Mouse (Mus musculus): Measurements from ENCODE around the gene Jund. TPM values are rescaled to one million over a fixed set of nuclear protein-coding genes. Genes with fewer than 3 reads are reported as not detected.

Gene Jund
- polyA plus RNA-seq, 1 experiment from 2014 or later = 19.6 TPM

DNA sequence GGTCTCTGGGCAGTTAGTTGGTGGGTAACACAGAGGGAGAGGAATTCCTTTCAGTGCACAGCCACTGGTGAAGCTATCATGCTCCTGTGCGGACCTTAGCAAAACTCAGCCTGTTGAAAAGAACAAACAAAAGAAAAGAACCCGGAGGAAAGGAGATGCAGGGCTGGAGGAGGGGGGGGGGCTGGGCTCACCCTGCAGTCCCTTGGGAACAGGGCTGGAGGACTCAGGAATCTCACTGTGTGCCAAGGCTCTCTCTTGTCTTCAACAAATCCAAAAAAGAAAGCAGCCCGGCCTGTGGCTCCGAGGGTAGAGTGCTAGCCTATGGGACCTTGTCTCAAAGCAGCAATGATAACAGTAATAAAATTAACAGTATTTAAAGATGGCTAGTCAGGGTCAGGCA, 35.1 kb upstream of the Jund start:
- no peak for TF ChIP-seq EP300 (IDR thresholded peaks at IDR 0.05; ENCODE audit: low read depth)
- TF ChIP-seq CTCF (IDR thresholded peaks at IDR 0.05; ENCODE audit: low read depth) = no peak
- 66% methylated on average over 4 of the region's 4 CpGs for WGBS (ENCODE audit: insufficient replicate concordance)
- H3K27ac ChIP-seq (ENCODE audit: low read depth) = no peak overlapping the region
- no peaks in the 10 kb centered on the region for H3K9me3 ChIP-seq (ENCODE audit: low read length)
- no peaks in the 10 kb centered on the region for H3K36me3 ChIP-seq (replicated peaks; ENCODE audit: insufficient read depth, low read length)
- no peak for ATAC-seq
- no peaks in the 10 kb centered on the region for H3K27me3 ChIP-seq (ENCODE audit: insufficient read depth, low read length)
- H3K4me1 ChIP-seq (ENCODE audit: insufficient read depth) = peaks cover 18% of the 10 kb centered on the region
- H3K4me2 ChIP-seq (ENCODE audit: low read depth, low read length) = no peak overlapping the region
- no peak for DNase-seq
- H3K9ac ChIP-seq (replicated peaks) = no peak overlapping the region
- no peak overlapping the region for H3K4me3 ChIP-seq (ENCODE audit: low read depth, low read length)

DNA sequence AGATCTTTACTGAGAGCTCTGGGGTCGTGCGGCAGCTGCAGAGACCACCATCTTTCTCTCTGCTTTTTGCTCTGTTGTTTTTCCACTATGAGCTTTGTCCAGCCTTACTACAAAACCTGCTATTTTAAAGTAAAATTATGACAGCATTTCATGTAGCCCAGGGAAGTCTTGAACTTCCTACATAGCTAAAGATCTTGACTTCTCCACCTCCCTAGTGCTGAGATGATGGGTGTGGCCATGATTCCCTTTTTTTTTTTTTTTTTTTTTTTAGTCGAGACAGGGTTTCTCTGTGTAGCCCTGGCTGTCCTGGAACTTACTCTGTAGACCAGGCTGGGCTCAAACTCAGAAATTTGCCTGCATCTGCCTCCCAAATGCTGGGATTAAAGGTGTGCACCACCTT, 34.1 kb upstream of the Jund start:
- TF ChIP-seq EP300 (IDR thresholded peaks at IDR 0.05; ENCODE audit: low read depth) (no peak), CTCF (IDR thresholded peaks at IDR 0.05; ENCODE audit: low read depth) (no peak)

DNA sequence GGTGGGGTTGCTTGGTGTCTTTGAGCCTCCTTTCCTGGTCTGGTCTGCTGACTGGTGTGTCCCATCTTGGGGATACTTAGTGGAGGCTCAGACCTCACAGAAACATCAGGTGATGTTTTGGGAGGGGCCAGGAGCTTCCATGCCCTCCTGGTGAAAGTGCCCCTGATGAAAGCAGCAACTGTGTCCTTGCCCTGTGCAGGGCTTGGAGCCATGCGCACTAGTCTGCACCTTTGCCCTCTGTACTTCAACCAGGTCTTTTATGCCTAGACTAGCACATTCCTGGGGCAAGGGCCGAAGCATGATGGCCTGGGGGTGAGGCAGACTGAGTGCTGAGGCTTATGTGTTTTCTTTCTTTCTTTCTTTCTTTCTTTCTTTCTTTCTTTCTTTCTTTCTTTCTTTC, 33.1 kb upstream of the Jund start:
- no peak overlapping the region for H3K27ac ChIP-seq (ENCODE audit: low read depth)

More for the DNA sequence above, 34.1 kb upstream of the Jund start:
- DNase-seq = no peak
- Histone ChIP-seq H3K36me3 (replicated peaks; ENCODE audit: insufficient read depth, low read length) (no peaks in the 10 kb centered on the region), H3K4me1 (ENCODE audit: insufficient read depth) (peaks cover 15% of the 10 kb centered on the region), H3K4me3 (ENCODE audit: low read depth, low read length) (no peak overlapping the region), H3K4me2 (ENCODE audit: low read depth, low read length) (no peak overlapping the region), H3K9ac (replicated peaks) (no peak overlapping the region), H3K9me3 (ENCODE audit: low read length) (no peaks in the 10 kb centered on the region), H3K27me3 (ENCODE audit: insufficient read depth, low read length) (no peaks in the 10 kb centered on the region), H3K27ac (ENCODE audit: low read depth) (no peak overlapping the region)
- no peak for ATAC-seq
- WGBS (ENCODE audit: insufficient replicate concordance) = 63% methylated on average over 3 of the region's 3 CpGs

DNA sequence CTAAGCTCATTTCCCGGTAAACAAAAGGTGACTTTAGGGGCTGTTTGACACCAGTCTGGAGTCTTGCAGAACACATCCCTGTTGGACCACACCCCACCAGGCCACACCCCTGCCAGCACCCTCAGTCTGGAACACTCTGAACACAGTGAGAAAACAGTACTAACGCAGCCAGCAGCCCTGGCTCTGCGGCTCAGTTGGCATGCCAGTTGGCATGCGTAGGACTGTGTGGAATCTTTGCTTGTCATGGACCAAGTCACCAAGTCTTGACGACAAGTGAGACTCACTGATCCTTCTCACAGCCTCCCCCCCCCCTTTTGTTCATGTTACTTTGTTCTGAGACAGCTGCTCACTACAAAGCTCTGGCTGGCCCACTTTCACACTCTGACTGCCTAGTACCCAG, 31.7 kb upstream of the Jund start:
- DNase-seq (no peak), ATAC-seq (no peak)
- Histone ChIP-seq H3K27me3 (ENCODE audit: insufficient read depth, low read length) (no peaks in the 10 kb centered on the region), H3K9me3 (ENCODE audit: low read length) (no peaks in the 10 kb centered on the region), H3K27ac (ENCODE audit: low read depth) (no peak overlapping the region), H3K4me1 (ENCODE audit: insufficient read depth) (peaks cover 6% of the 10 kb centered on the region), H3K9ac (replicated peaks) (no peak overlapping the region), H3K4me2 (ENCODE audit: low read depth, low read length) (no peak overlapping the region), H3K36me3 (replicated peaks; ENCODE audit: insufficient read depth, low read length) (no peaks in the 10 kb centered on the region), H3K4me3 (ENCODE audit: low read depth, low read length) (no peak overlapping the region)
- 59% methylated on average over 5 of the region's 5 CpGs for WGBS (ENCODE audit: insufficient replicate concordance)
- TF ChIP-seq EP300 (IDR thresholded peaks at IDR 0.05; ENCODE audit: low read depth) (no peak), CTCF (IDR thresholded peaks at IDR 0.05; ENCODE audit: low read depth) (no peak)

More for the DNA sequence above, 33.1 kb upstream of the Jund start:
- Histone ChIP-seq H3K9me3 (ENCODE audit: low read length) (no peaks in the 10 kb centered on the region), H3K27me3 (ENCODE audit: insufficient read depth, low read length) (no peaks in the 10 kb centered on the region), H3K9ac (replicated peaks) (no peak overlapping the region), H3K4me1 (ENCODE audit: insufficient read depth) (peaks cover 6% of the 10 kb centered on the region), H3K36me3 (replicated peaks; ENCODE audit: insufficient read depth, low read length) (no peaks in the 10 kb centered on the region), H3K4me3 (ENCODE audit: low read depth, low read length) (no peak overlapping the region), H3K4me2 (ENCODE audit: low read depth, low read length) (no peak overlapping the region)
- peak; percentile 82 for ATAC-seq
- DNase-seq = no peak
- WGBS (ENCODE audit: insufficient replicate concordance) = 65% methylated on average over 2 of the region's 2 CpGs
- TF ChIP-seq CTCF (IDR thresholded peaks at IDR 0.05; ENCODE audit: low read depth) = no peak
- TF ChIP-seq EP300 (IDR thresholded peaks at IDR 0.05; ENCODE audit: low read depth) = no peak

DNA sequence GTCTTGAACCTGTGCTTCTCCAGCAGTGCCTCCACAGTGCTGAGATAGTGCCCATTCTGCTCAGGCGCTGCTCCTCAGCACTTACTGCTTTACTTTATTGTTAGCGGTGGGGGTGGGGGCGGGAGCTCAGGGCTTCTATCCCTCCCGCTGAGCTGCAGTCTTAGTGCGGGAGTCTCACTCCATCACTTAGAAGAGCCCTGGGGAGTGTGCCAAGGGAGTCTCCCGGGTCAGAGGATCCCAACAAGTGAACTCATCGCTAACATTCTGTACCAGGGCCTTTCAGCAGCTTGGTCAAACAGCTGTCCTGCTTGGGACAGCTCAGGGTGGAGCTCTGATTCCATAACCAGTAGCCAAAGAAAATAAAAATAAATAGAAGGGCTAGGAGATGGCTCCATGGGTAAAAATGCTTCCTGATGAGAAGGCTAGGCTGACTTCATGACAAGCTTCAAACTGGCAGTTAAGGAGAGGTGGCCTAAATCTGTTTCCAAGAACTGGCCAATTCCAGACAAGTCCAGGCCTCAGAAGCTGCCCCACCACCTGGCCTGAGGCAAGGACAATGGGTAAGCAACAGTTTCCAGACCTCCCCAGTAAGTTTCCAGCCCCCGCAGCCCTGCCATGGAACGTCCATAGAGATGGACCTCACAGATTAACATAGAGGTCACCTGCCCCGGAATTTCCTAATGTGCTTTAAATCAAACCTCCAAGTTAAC, 27.0 kb upstream of the Jund start:
- Histone ChIP-seq H3K4me1 (ENCODE audit: insufficient read depth) (peaks cover 23% of the 10 kb centered on the region), H3K27me3 (ENCODE audit: insufficient read depth, low read length) (no peaks in the 10 kb centered on the region), H3K4me2 (ENCODE audit: low read depth, low read length) (no peak overlapping the region), H3K9me3 (ENCODE audit: low read length) (no peaks in the 10 kb centered on the region), H3K36me3 (replicated peaks; ENCODE audit: insufficient read depth, low read length) (no peaks in the 10 kb centered on the region), H3K27ac (ENCODE audit: low read depth) (0 out of 2 replicates have a peak overlapping the region, but pooled peaks have one; percentile 99), H3K9ac (replicated peaks) (no peak overlapping the region), H3K4me3 (ENCODE audit: low read depth, low read length) (no peak overlapping the region)
- TF ChIP-seq CTCF (IDR thresholded peaks at IDR 0.05; ENCODE audit: low read depth) = no peak
- no peak for TF ChIP-seq EP300 (IDR thresholded peaks at IDR 0.05; ENCODE audit: low read depth)
- DNase-seq (no peak), ATAC-seq (no peak)
- WGBS (ENCODE audit: insufficient replicate concordance) = 71% methylated on average over 10 of the region's 10 CpGs

DNA sequence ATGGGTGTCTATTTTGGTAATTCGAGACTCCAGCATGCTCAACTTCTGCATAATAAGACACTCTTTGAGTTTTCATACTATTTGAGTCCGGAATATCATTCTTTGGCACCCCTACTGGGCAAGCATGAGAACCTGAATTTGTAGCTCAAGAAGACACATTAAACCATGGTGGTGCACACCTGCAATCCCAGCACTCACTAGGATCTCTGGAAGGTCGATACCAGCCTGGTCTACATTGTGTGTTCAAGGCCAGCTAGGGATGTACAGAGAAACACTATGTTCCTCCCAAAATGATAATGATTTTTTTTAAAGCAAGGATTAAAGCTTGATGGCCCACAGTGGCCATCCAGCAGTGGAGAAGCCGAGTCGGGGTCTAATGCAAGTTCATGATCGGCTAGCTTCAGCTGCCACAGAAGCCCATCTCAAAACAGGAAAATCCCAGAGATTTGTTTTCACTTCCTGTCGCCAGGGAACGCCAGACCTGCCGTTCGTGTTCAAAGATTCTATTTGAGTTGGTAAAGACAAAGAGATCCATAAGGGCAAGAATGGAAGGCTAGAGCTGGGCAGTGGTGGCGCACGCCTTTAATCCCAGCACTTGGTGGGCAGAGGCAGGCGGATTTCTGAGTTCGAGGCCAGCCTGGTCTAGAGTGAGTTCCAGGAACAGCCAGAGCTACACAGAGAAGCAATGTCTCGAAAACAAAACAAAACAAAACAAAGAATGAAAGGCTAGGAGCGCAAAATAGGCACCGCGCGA, 26.2 kb upstream of the Jund start:
- Histone ChIP-seq H3K36me3 (replicated peaks; ENCODE audit: insufficient read depth, low read length) (no peaks in the 10 kb centered on the region), H3K9ac (replicated peaks) (peak overlapping the region; percentile 74), H3K4me1 (ENCODE audit: insufficient read depth) (peaks cover 26% of the 10 kb centered on the region), H3K4me2 (ENCODE audit: low read depth, low read length) (peak overlapping the region; percentile 84), H3K9me3 (ENCODE audit: low read length) (no peaks in the 10 kb centered on the region), H3K27ac (ENCODE audit: low read depth) (peak overlapping the region; percentile 99), H3K4me3 (ENCODE audit: low read depth, low read length) (peak overlapping the region; percentile 84), H3K27me3 (ENCODE audit: insufficient read depth, low read length) (no peaks in the 10 kb centered on the region)
- DNase-seq (no peak), ATAC-seq (peak; percentile 8)
- TF ChIP-seq CTCF (IDR thresholded peaks at IDR 0.05; ENCODE audit: low read depth) (no peak), EP300 (IDR thresholded peaks at IDR 0.05; ENCODE audit: low read depth) (no peak)
- WGBS (ENCODE audit: insufficient replicate concordance) = 31% methylated on average over 19 of the region's 19 CpGs
